In the genomic region with DNA sequence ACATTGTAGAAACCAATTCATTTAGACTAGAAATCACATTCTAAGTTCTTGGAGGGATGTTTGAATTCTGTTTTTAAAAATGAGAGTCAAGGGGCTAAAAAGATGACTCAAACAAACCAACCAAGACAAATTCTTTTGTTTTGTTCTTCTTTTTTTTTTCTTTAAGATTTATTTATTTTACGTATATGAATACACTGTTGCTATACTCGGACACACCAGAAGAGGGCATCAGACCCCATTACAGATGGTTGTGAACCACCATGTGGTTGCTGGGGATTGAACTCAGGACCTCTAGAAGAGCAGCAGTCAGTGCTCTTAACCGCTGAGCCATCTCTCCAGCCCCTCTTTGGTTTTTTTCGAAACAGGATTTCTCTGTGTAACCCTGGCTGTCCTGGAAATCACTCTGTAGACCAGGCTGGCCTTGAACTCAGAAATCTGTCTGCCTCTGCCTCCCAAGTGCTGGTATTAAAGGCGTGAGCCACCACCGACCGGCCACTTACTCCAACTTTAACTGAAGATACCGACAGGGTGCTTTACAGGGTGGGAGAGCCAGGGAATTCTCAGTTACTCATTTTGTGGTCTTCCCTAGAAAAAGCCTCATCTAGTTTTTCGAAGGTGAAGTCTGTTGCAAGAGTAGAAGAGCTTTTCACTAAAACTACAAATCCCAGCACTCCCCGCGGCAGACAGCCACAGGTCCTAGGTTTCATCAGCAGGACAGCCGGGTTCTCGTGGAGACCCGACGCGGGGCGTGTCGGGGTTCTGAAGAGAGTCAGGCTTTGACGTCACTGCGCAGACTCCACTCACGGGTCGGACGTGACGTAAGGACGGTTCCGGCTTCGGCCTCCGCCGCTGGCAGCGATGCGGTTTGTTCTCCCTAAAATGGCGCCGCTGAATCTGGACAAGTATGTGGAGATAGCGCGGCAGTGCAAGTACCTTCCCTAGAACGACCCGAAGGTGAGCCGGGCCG, we compare ENCODE assay signal across 8 mouse cellular contexts. TPM values are rescaled to one million over a fixed set of nuclear protein-coding genes. Genes with fewer than 3 reads are reported as not detected.
A peak's percentile ranks its signal among the peaks of the same experiment; 100 is the strongest.
DNase-seq lines count a peak whose midpoint lies in the region; ATAC-seq and TF ChIP-seq lines count a peak whose summit lies in the region.

No protein-coding gene starts in this region.

- peaks cover 40% of the 10 kb centered on the region for H3K36me3 ChIP-seq in G1E (replicated peaks)
- no peaks in the 10 kb centered on the region; the same call in 1 of the 2 replicates for H3K36me3 ChIP-seq in forebrain, embryonic 16.5 days (ENCODE audit: control insufficient read depth, insufficient read depth)
- peaks cover 13% of the 10 kb centered on the region for H3K36me3 ChIP-seq in lung, embryonic 14.5 days (ENCODE audit: insufficient read depth)
- peaks cover 3% of the 10 kb centered on the region; the same call in 1 of the 2 replicates for H3K36me3 ChIP-seq in thymus, adult 2 months (ENCODE audit: control insufficient read depth, insufficient read depth, low read length)

- no peaks in the 10 kb centered on the region for H3K27me3 ChIP-seq in G1E (ENCODE audit: insufficient read depth, low read length)
- H3K27me3 ChIP-seq in forebrain, embryonic 16.5 days (replicated peaks; ENCODE audit: control insufficient read depth, insufficient read depth, low read length), result no peaks in the 10 kb centered on the region
- no peaks in the 10 kb centered on the region for H3K27me3 ChIP-seq in lung, embryonic 14.5 days (ENCODE audit: insufficient read depth, low read length)
- no peaks in the 10 kb centered on the region for H3K27me3 ChIP-seq in thymus, adult 2 months (ENCODE audit: control insufficient read depth, insufficient read depth, low read length)

- peak; percentile 85 for ATAC-seq in G1E (ENCODE audit: extremely low read depth, insufficient number of reproducible peaks, low FRiP score, poor library complexity, severe bottlenecking)
- peak; percentile 98 for ATAC-seq in forebrain, embryonic 16.5 days
- ATAC-seq in lung, embryonic 14.5 days (ENCODE audit: insufficient read depth), result peak; percentile 93

- WGBS in forebrain, embryonic 16.5 days, result 5% methylated on average over 39 of the region's 39 CpGs
- 4% methylated on average over 39 of the region's 39 CpGs for WGBS in lung, embryonic 14.5 days
- WGBS in olfactory bulb, adult 2 months, result 5% methylated on average over 39 of the region's 39 CpGs
- 11% methylated on average over 39 of the region's 39 CpGs for WGBS in thymus, adult 2 months

- H3K4me2 ChIP-seq in forebrain, embryonic 16.5 days (ENCODE audit: low read length), result peak overlapping the region; percentile 28; the same call in 1 of the 2 replicates
- peak overlapping the region; percentile 48; the same call in 1 of the 2 replicates for H3K4me2 ChIP-seq in lung, embryonic 14.5 days

- peak; percentile 85 for DNase-seq in G1E (ENCODE audit: low spot score)
- DNase-seq in cerebellum, adult 18-20 months, result peak; percentile 96 to 99
- DNase-seq in heart, postnatal 36 days, result peak; percentile 96
- peak; percentile 98 for DNase-seq in layer of hippocampus, adult 2 months (ENCODE audit: low spot score in 2 of 2)
- peak; percentile 100 for DNase-seq in lung, embryonic 14.5 days
- DNase-seq in thymus, adult 2 months, result peak; percentile 95

- peaks cover 57% of the 10 kb centered on the region for H3K4me1 ChIP-seq in G1E (ENCODE audit: insufficient read depth, low read depth, low read length)
- peaks cover 20% of the 10 kb centered on the region for H3K4me1 ChIP-seq in forebrain, embryonic 16.5 days (replicated peaks; ENCODE audit: control insufficient read depth, insufficient read depth, low read length)
- no peaks in the 10 kb centered on the region; the same call in 1 of the 2 replicates for H3K4me1 ChIP-seq in lung, embryonic 14.5 days (ENCODE audit: insufficient read depth)
- peaks cover 12% of the 10 kb centered on the region for H3K4me1 ChIP-seq in olfactory bulb, adult 2 months (ENCODE audit: control insufficient read depth, insufficient read depth, low read length)
- H3K4me1 ChIP-seq in thymus, adult 2 months (replicated peaks; ENCODE audit: control insufficient read depth, insufficient read depth, low read length), result peaks cover 10% of the 10 kb centered on the region

- intact Hi-C loops in heart, postnatal 36 days (cut with DNase I), result loop anchor here (1.0 kb wide), 1 partner anchor 47 kb away; no protein-coding TSS in a partner anchor

- no peaks in the 10 kb centered on the region for H3K9me3 ChIP-seq in G1E (replicated peaks)
- no peaks in the 10 kb centered on the region for H3K9me3 ChIP-seq in forebrain, embryonic 16.5 days (ENCODE audit: control insufficient read depth, low read length)
- H3K9me3 ChIP-seq in lung, embryonic 14.5 days (ENCODE audit: low read depth, low read length), result no peaks in the 10 kb centered on the region

- peak overlapping the region; percentile 87 for H3K27ac ChIP-seq in forebrain, embryonic 16.5 days (ENCODE audit: low read length)
- peak overlapping the region; percentile 94 for H3K27ac ChIP-seq in layer of hippocampus, adult 2 months
- H3K27ac ChIP-seq in lung, embryonic 14.5 days (ENCODE audit: low read depth), result peak overlapping the region; percentile 90
- H3K27ac ChIP-seq in olfactory bulb, adult 2 months (ENCODE audit: insufficient read depth, low read depth, low read length), result peak overlapping the region; percentile 84
- 0 out of 2 replicates have a peak overlapping the region, but pooled peaks have one; percentile 37 for H3K27ac ChIP-seq in thymus, adult 2 months (ENCODE audit: control insufficient read depth, insufficient read depth, low read length)

- peak overlapping the region; percentile 75 for H3K9ac ChIP-seq in forebrain, embryonic 16.5 days (replicated peaks; ENCODE audit: low read depth, low read length)
- H3K9ac ChIP-seq in lung, embryonic 14.5 days, result peak overlapping the region; percentile 74

- peak; percentile 85 for TF ChIP-seq POLR2A in olfactory bulb, adult 2 months (IDR thresholded peaks at IDR 0.05; ENCODE audit: insufficient read depth, low read depth, low read length)
- TF ChIP-seq POLR2A in thymus, adult 2 months (IDR thresholded peaks at IDR 0.05; ENCODE audit: control insufficient read depth, extremely low read depth, insufficient read depth, low read length, poor library complexity), result peak; percentile 90

- H3K4me3 ChIP-seq in G1E (ENCODE audit: low read depth, low read length), result peak overlapping the region; percentile 79
- peak overlapping the region; percentile 62 for H3K4me3 ChIP-seq in forebrain, embryonic 16.5 days (replicated peaks; ENCODE audit: low read length)
- peak overlapping the region; percentile 75 for H3K4me3 ChIP-seq in layer of hippocampus, adult 2 months
- peak overlapping the region; percentile 62 for H3K4me3 ChIP-seq in lung, embryonic 14.5 days (ENCODE audit: low read depth, low read length)
- H3K4me3 ChIP-seq in olfactory bulb, adult 2 months (ENCODE audit: insufficient read depth, low read depth, low read length), result peak overlapping the region; percentile 71
- peak overlapping the region; percentile 65 for H3K4me3 ChIP-seq in thymus, adult 2 months (ENCODE audit: control insufficient read depth, insufficient read depth, low read length)

- no peak for TF ChIP-seq CTCF in G1E (IDR thresholded peaks at IDR 0.05; ENCODE audit: low read depth, low read length)
- TF ChIP-seq CTCF in layer of hippocampus, adult 2 months (conservative IDR thresholded peaks at IDR 0.05), result peak; percentile 57
- peak; percentile 46 for TF ChIP-seq CTCF in lung, embryonic 14.5 days (IDR thresholded peaks at IDR 0.05; ENCODE audit: low read depth)
- no peak for TF ChIP-seq CTCF in olfactory bulb, adult 2 months (IDR thresholded peaks at IDR 0.05; ENCODE audit: insufficient read depth, low read depth, low read length)
- peak; percentile 55; the same call in 1 of the 2 replicates for TF ChIP-seq CTCF in thymus, adult 2 months (IDR thresholded peaks at IDR 0.05; ENCODE audit: borderline replicate concordance, control insufficient read depth, extremely low read depth, insufficient read depth, low read length, poor library complexity)

RNA-seq across cellular contexts. Expression of gene Rabepk, which starts 2.1 kb away (rescaled TPM):
- total RNA-seq in G1E (2014; fragmentation: Nextera tagmentation) (16.0 and 21.1 TPM in 2 replicates), G1E (2017) (31.8 and 36.9 TPM in 2 replicates)
- 9.1 and 11.6 TPM in 2 replicates for polyA plus RNA-seq in G1E (2012)
- polyA plus RNA-seq in forebrain, embryonic 16.5 days (2015; fragmentation: Nextera tagmentation; extraction: Ambion mirVana), result 29.9 and 30.8 TPM in 2 replicates
- total RNA-seq in heart, postnatal 36 days (2021), result 10 to 100 TPM; 12.2 to 14.2 TPM
- 10 to 100 TPM; 27.8 to 33.7 TPM for total RNA-seq in layer of hippocampus, adult 2 months (2021)
- 39.6 and 45.0 TPM in 2 replicates for polyA plus RNA-seq in lung, embryonic 14.5 days (2014; fragmentation: Nextera tagmentation; extraction: Ambion mirVana)
- not detected in 2 replicates for polyA plus RNA-seq in olfactory bulb, adult 2 months (2012; ENCODE audit: insufficient read depth, insufficient read length, low replicate concordance, missing spikeins)
- 27.2 and 31.1 TPM in 2 replicates for polyA plus RNA-seq in thymus, adult 2 months (2012; rRNA removed)

RNA-seq across cellular contexts. Expression of gene Fbxw2, which starts 24.3 kb away (rescaled TPM):
- total RNA-seq in G1E (2014; fragmentation: Nextera tagmentation), result 60.0 and 74.7 TPM in 2 replicates
- 99.5 and 104 TPM in 2 replicates for total RNA-seq in G1E (2017)
- 22.7 and 26.1 TPM in 2 replicates for polyA plus RNA-seq in G1E (2012)
- 114 and 122 TPM in 2 replicates for polyA plus RNA-seq in forebrain, embryonic 16.5 days (2015; fragmentation: Nextera tagmentation; extraction: Ambion mirVana)
- total RNA-seq in heart, postnatal 36 days (2021), result 10 to 100 TPM; 50.4 to 55.3 TPM
- 10 to 100 TPM; 78.2 to 84.0 TPM for total RNA-seq in layer of hippocampus, adult 2 months (2021)
- polyA plus RNA-seq in lung, embryonic 14.5 days (2014; fragmentation: Nextera tagmentation; extraction: Ambion mirVana), result 73.8 and 77.5 TPM in 2 replicates
- not detected in 2 replicates for polyA plus RNA-seq in olfactory bulb, adult 2 months (2012; ENCODE audit: insufficient read depth, insufficient read length, low replicate concordance, missing spikeins)
- 55.4 and 58.2 TPM in 2 replicates for polyA plus RNA-seq in thymus, adult 2 months (2012; rRNA removed)

RNA-seq across cellular contexts. Expression of gene Hspa5, which starts 30.0 kb away (rescaled TPM):
- 117 and 127 TPM in 2 replicates for total RNA-seq in G1E (2014; fragmentation: Nextera tagmentation)
- 337 and 367 TPM in 2 replicates for total RNA-seq in G1E (2017)
- 48.4 and 59.2 TPM in 2 replicates for polyA plus RNA-seq in G1E (2012)
- 387 and 442 TPM in 2 replicates for polyA plus RNA-seq in forebrain, embryonic 16.5 days (2015; fragmentation: Nextera tagmentation; extraction: Ambion mirVana)
- total RNA-seq in heart, postnatal 36 days (2021), result 100 to 1,000 TPM; 565 to 705 TPM
- 100 to 1,000 TPM; 277 to 315 TPM for total RNA-seq in layer of hippocampus, adult 2 months (2021)
- polyA plus RNA-seq in lung, embryonic 14.5 days (2014; fragmentation: Nextera tagmentation; extraction: Ambion mirVana), result 981 and 1,088 TPM in 2 replicates
- not detected in 2 replicates for polyA plus RNA-seq in olfactory bulb, adult 2 months (2012; ENCODE audit: insufficient read depth, insufficient read length, low replicate concordance, missing spikeins)
- polyA plus RNA-seq in thymus, adult 2 months (2012; rRNA removed), result 376 and 377 TPM in 2 replicates

RNA-seq across cellular contexts. Expression of gene Gm34653, which starts 31.0 kb away (rescaled TPM):
- total RNA-seq in G1E (2014; fragmentation: Nextera tagmentation) (0.58 TPM in 1 of 2 replicates, not detected in the other), G1E (2017) (0.38 and 0.46 TPM in 2 replicates)
- polyA plus RNA-seq in G1E (2012), result not detected in 2 replicates
- polyA plus RNA-seq in forebrain, embryonic 16.5 days (2015; fragmentation: Nextera tagmentation; extraction: Ambion mirVana), result not detected in 2 replicates
- not detected for total RNA-seq in heart, postnatal 36 days (2021)
- total RNA-seq in layer of hippocampus, adult 2 months (2021), result not detected
- polyA plus RNA-seq in lung, embryonic 14.5 days (2014; fragmentation: Nextera tagmentation; extraction: Ambion mirVana), result not detected in 2 replicates
- not detected in 2 replicates for polyA plus RNA-seq in olfactory bulb, adult 2 months (2012; ENCODE audit: insufficient read depth, insufficient read length, low replicate concordance, missing spikeins)
- not detected in 2 replicates for polyA plus RNA-seq in thymus, adult 2 months (2012; rRNA removed)

RNA-seq across cellular contexts. Expression of gene Gapvd1, which starts 46.8 kb away (rescaled TPM):
- total RNA-seq in G1E (2014; fragmentation: Nextera tagmentation) (89.2 and 102 TPM in 2 replicates), G1E (2017) (83.0 and 95.0 TPM in 2 replicates)
- polyA plus RNA-seq in G1E (2012), result 16.6 and 23.5 TPM in 2 replicates
- 126 and 135 TPM in 2 replicates for polyA plus RNA-seq in forebrain, embryonic 16.5 days (2015; fragmentation: Nextera tagmentation; extraction: Ambion mirVana)
- 10 to 100 TPM; 37.5 to 41.5 TPM for total RNA-seq in heart, postnatal 36 days (2021)
- total RNA-seq in layer of hippocampus, adult 2 months (2021), result 100 to 1,000 TPM in 1 of 2 experiments, 10 to 100 TPM in 1; 96.5 to 102 TPM
- polyA plus RNA-seq in lung, embryonic 14.5 days (2014; fragmentation: Nextera tagmentation; extraction: Ambion mirVana), result 84.4 and 91.7 TPM in 2 replicates
- not detected in 2 replicates for polyA plus RNA-seq in olfactory bulb, adult 2 months (2012; ENCODE audit: insufficient read depth, insufficient read length, low replicate concordance, missing spikeins)
- 36.9 and 39.4 TPM in 2 replicates for polyA plus RNA-seq in thymus, adult 2 months (2012; rRNA removed)

Comparison
In these comparisons a context has a peak if more than half of its experiments do, and no peak if none do; other contexts are left out.
1. Peak in every context shown above with its lines: DNase-seq, ATAC-seq, H3K4me3 ChIP-seq and H3K27ac ChIP-seq.
2. CTCF ChIP-seq: peak in layer of hippocampus, adult 2 months (single experiment), lung, embryonic 14.5 days (single experiment) and thymus, adult 2 months (single experiment); none in G1E (single experiment) and olfactory bulb, adult 2 months (single experiment).
3. H3K27ac ChIP-seq: peak in every context shown above with its lines; median percentile 94 in layer of hippocampus, adult 2 months; 90 in lung, embryonic 14.5 days; 87 in forebrain, embryonic 16.5 days; 84 in olfactory bulb, adult 2 months; 37 in thymus, adult 2 months.
4. RNA of gene Rabepk, which starts 2.1 kb away (polyA plus RNA-seq): 39.6 to 45.0 TPM in lung, embryonic 14.5 days, 29.9 to 30.8 TPM in forebrain, embryonic 16.5 days, 27.2 to 31.1 TPM in thymus, adult 2 months and 9.1 to 11.6 TPM in G1E; not detected in olfactory bulb, adult 2 months; every median in the first group is over 10 times any median in the second.